Mouse (Mus musculus): ENCODE results near the gene A130010J15Rik. TPM values are rescaled to one million over a fixed set of nuclear protein-coding genes. Genes with fewer than 3 reads are reported as not detected.
A peak's percentile ranks its signal among the peaks of the same experiment; 100 is the strongest.

The A130010J15Rik gene
- total and polyA plus RNA-seq, 3 experiments = 9.1 to 22.4 (median 18.6) TPM

DNA sequence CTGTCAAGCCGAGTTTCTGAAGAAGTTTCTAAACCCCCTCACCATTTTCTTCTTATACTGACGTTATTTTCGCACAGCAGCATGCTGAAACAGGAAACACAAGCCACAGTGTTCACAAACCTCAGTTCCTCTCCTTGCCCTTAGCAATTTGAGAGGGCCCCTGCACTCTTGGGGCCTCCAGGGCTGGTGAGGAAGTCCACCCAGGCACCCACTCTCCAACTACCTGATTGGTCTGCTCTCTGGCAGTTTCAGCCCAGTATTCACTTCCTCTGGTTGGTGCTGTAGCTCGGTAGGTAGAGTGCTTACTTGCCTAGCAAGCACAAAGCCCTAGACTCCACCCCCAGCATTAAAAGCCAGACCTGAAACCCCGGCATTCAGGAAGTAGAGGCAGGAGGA, 33.5 kb downstream of the A130010J15Rik start, which contains the start of gene Traf3ip3 (continued):
- TF ChIP-seq MEF2A (IDR thresholded peaks at IDR 0.05; ENCODE audit: borderline replicate concordance, low read depth, low read length) (peak; percentile 69), MXI1 (IDR thresholded peaks at IDR 0.05; ENCODE audit: low read depth, low read length) (peak; percentile 77), KAT2A (IDR thresholded peaks at IDR 0.05; ENCODE audit: insufficient replicate concordance, low read length) (0 out of 2 replicates have a peak, but pooled peaks have one; percentile 49), ZKSCAN1 (IDR thresholded peaks at IDR 0.05; ENCODE audit: borderline replicate concordance, low read depth, low read length) (no peak), ZMIZ1 (IDR thresholded peaks at IDR 0.05; ENCODE audit: low read depth, low read length) (no peak; the same call in 1 of the 2 replicates), POLR2AphosphoS2 (IDR thresholded peaks at IDR 0.05; ENCODE audit: low read depth, low read length) (peak; percentile 57; the same call in 1 of the 2 replicates)

DNA sequence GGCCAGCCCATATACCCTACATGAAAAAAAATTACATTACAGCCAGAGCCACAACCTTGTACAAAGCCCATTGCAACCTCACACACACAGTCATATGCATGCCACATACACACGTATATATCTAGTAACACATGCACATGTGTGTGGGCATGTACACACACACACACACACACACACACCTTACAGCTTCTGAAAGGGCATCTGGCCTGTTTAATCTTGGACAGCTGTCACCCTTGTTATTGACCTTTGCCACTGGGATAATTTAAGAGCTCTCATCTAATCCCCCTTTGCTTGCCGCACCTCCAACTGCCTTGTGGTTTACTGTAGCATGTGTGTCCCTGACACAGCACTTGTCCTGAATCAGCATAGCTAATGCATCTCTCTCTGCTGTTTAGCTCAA, 36.0 kb downstream of the A130010J15Rik start:
- Histone ChIP-seq H3K27me3 (replicated peaks) (no peaks in the 10 kb centered on the region), H3K79me2 (replicated peaks; ENCODE audit: control insufficient read depth, extremely low read depth, insufficient read depth, poor library complexity, severe bottlenecking) (peaks cover 30% of the 10 kb centered on the region), H3K9ac (ENCODE audit: insufficient read depth, low read depth) (no peak overlapping the region), H3K4me2 (ENCODE audit: insufficient read depth, low read depth, poor library complexity, severe bottlenecking) (no peak overlapping the region), H3K4me3 (replicated peaks in 1 of 3; ENCODE audit: low read depth in 2 of 3, low read length in 2 of 3, poor library complexity in 1 of 3) (no peak overlapping the region), H3K27ac (ENCODE audit: insufficient read depth, low read depth) (no peak overlapping the region), H3K9me3 (replicated peaks; ENCODE audit: low read length) (peaks cover 5% of the 10 kb centered on the region), H3K4me1 (ENCODE audit: control insufficient read depth in 1 of 2, insufficient read depth in 2 of 2) (peaks cover 9 to 22% of the 10 kb centered on the region in 2 experiments; a peak in 3 of 4 replicates), H3K36me3 (replicated peaks in 1 of 2; ENCODE audit: control insufficient read depth in 1 of 2, insufficient read depth in 1 of 2, low read length in 1 of 2) (peaks cover 4 to 13% of the 10 kb centered on the region in 2 experiments)
- TF ChIP-seq GABPA (IDR thresholded peaks at IDR 0.05; ENCODE audit: insufficient replicate concordance, low read depth, low read length) (no peak), RCOR1 (conservative IDR thresholded peaks at IDR 0.05; ENCODE audit: low read depth, low read length) (no peak), UBTF (IDR thresholded peaks at IDR 0.05; ENCODE audit: low read depth, low read length) (no peak), E2F4 (IDR thresholded peaks at IDR 0.05; ENCODE audit: insufficient replicate concordance, low read depth, low read length) (no peak), MAX (IDR thresholded peaks at IDR 0.05; ENCODE audit: low read length) (no peak), SIN3A (IDR thresholded peaks at IDR 0.05; ENCODE audit: low read length) (no peak), SMC3 (IDR thresholded peaks at IDR 0.05; ENCODE audit: low read depth, low read length) (no peak), CHD1 (IDR thresholded peaks at IDR 0.05; ENCODE audit: low read depth, low read length) (no peak), ZKSCAN1 (IDR thresholded peaks at IDR 0.05; ENCODE audit: borderline replicate concordance, low read depth, low read length) (no peak), ZMIZ1 (IDR thresholded peaks at IDR 0.05; ENCODE audit: low read depth, low read length) (no peak), HCFC1 (IDR thresholded peaks at IDR 0.05; ENCODE audit: low read depth, low read length) (no peak), CTCF (conservative IDR thresholded peaks at IDR 0.05 in 1 of 2, IDR thresholded peaks at IDR 0.05 in 1 of 2; ENCODE audit: low read depth in 2 of 2, low read length in 2 of 2) (no peak), USF1 (IDR thresholded peaks at IDR 0.05; ENCODE audit: low read depth, low read length) (no peak), MXI1 (IDR thresholded peaks at IDR 0.05; ENCODE audit: low read depth, low read length) (no peak)
- dilution Hi-C loops (cut with MboI; ENCODE audit: extremely low pct_ligation_motif_present, extremely low pct_unique_long_range_greater_than_20kb, low sequenced_read_pairs) = no loop called here
- in situ Hi-C loops (cut with MboI; ENCODE audit: low pct_ligation_motif_present, low pct_unique_long_range_greater_than_20kb, low sequenced_read_pairs) = loop anchor here (10.0 kb wide), 1 partner anchor 199 kb away; no protein-coding TSS in a partner anchor
- DNase-seq (ENCODE audit: extremely low read depth) = no peak

GRCm38 (mm10) chr1:193205431-193205830, 37.6 kb downstream of the A130010J15Rik start:
- Histone ChIP-seq H3K36me3 (replicated peaks in 1 of 2; ENCODE audit: control insufficient read depth in 1 of 2, insufficient read depth in 1 of 2, low read length in 1 of 2) (peaks cover under 1 to 10% of the 10 kb centered on the region in 2 experiments), H3K79me2 (replicated peaks; ENCODE audit: control insufficient read depth, extremely low read depth, insufficient read depth, poor library complexity, severe bottlenecking) (peaks cover 15% of the 10 kb centered on the region), H3K4me3 (replicated peaks in 1 of 3; ENCODE audit: low read depth in 2 of 3, low read length in 2 of 3, poor library complexity in 1 of 3) (no peak overlapping the region), H3K4me1 (ENCODE audit: control insufficient read depth in 1 of 2, insufficient read depth in 2 of 2) (peaks cover 12 to 21% of the 10 kb centered on the region in 2 experiments), H3K4me2 (ENCODE audit: insufficient read depth, low read depth, poor library complexity, severe bottlenecking) (no peak overlapping the region), H3K9ac (ENCODE audit: insufficient read depth, low read depth) (no peak overlapping the region), H3K27me3 (replicated peaks) (no peaks in the 10 kb centered on the region), H3K9me3 (replicated peaks; ENCODE audit: low read length) (peaks cover 5% of the 10 kb centered on the region), H3K27ac (ENCODE audit: insufficient read depth, low read depth) (no peak overlapping the region)
- TF ChIP-seq PAX5 (IDR thresholded peaks at IDR 0.05; ENCODE audit: low read length) = no peak
- no peak for TF ChIP-seq NELFE (IDR thresholded peaks at IDR 0.05; ENCODE audit: low read depth, low read length)
- DNase-seq (ENCODE audit: extremely low read depth) = no peak
- dilution Hi-C loops (cut with MboI; ENCODE audit: extremely low pct_ligation_motif_present, extremely low pct_unique_long_range_greater_than_20kb, low sequenced_read_pairs) = no loop called here
- in situ Hi-C loops (cut with MboI; ENCODE audit: low pct_ligation_motif_present, low pct_unique_long_range_greater_than_20kb, low sequenced_read_pairs) = loop anchor here (5.0 to 10.0 kb wide), 3 partner anchors 47 to 201 kb away; no protein-coding TSS in a partner anchor

Data from CH12.LX (cell line).